Mouse (Mus musculus) kidney, postnatal 36 days (tissue): ENCODE data around the gene Scn3b.

Source experiments
- DNase-seq, 2 experiments: peaks; one replicate each; pipeline ENCODE4 v3.0.0; 2021 to 2022; ENCODE audit warnings: mixed read lengths in 2 of 2

Scn3b gene

GRCm38 (mm10) chr9:40269880-40270279 lies 863 bp downstream of the Scn3b start:
- DNase-seq: no peak

- no peak for DNase-seq
Measured at GRCm38 (mm10) chr9:40271075-40271474, 2.1 kb downstream of the Scn3b start.

GRCm38 (mm10) chr9:40272822-40273221 lies 3.8 kb downstream of the Scn3b start:
- no peak for DNase-seq

- no peak for DNase-seq
Measured at GRCm38 (mm10) chr9:40275904-40276303, 6.9 kb downstream of the Scn3b start.

- DNase-seq: no peak
Measured at GRCm38 (mm10) chr9:40277671-40278070, 8.7 kb downstream of the Scn3b start.

- no peak for DNase-seq
Measured at GRCm38 (mm10) chr9:40279438-40279837, 10.4 kb downstream of the Scn3b start.

- no peak for DNase-seq
Measured at GRCm38 (mm10) chr9:40282968-40283367, 14.0 kb downstream of the Scn3b start.

- DNase-seq: no peak
Measured at GRCm38 (mm10) chr9:40292475-40292874, 23.5 kb downstream of the Scn3b start.

GRCm38 (mm10) chr9:40293286-40293685 lies 24.3 kb downstream of the Scn3b start:
- DNase-seq: no peak

GRCm38 (mm10) chr9:40293740-40294139 lies 24.7 kb downstream of the Scn3b start:
- DNase-seq: no peak

GRCm38 (mm10) chr9:40294210-40294609 lies 25.2 kb downstream of the Scn3b start:
- DNase-seq: no peak

GRCm38 (mm10) chr9:40294866-40295265 lies 25.8 kb downstream of the Scn3b start:
- no peak for DNase-seq

GRCm38 (mm10) chr9:40296251-40296650 lies 27.2 kb downstream of the Scn3b start:
- DNase-seq: no peak

- peak in 1 of 2 experiments; percentile 31 for DNase-seq
Measured at GRCm38 (mm10) chr9:40297969-40298368, 29.0 kb downstream of the Scn3b start.

GRCm38 (mm10) chr9:40299323-40299722 lies 30.3 kb downstream of the Scn3b start:
- no peak for DNase-seq

- DNase-seq: peak; percentile 56 to 61
Measured at GRCm38 (mm10) chr9:40300018-40300989, 31.3 kb downstream of the Scn3b start.

- no peak for DNase-seq
Measured at GRCm38 (mm10) chr9:40301475-40301874, 32.5 kb downstream of the Scn3b start.

GRCm38 (mm10) chr9:40302375-40302774 lies 33.4 kb downstream of the Scn3b start:
- no peak for DNase-seq

GRCm38 (mm10) chr9:40304243-40304642 lies 35.2 kb downstream of the Scn3b start:
- DNase-seq: no peak

GRCm38 (mm10) chr9:40307311-40307710 lies 38.3 kb downstream of the Scn3b start:
- DNase-seq: no peak

- no peak for DNase-seq
Measured at GRCm38 (mm10) chr9:40309876-40310275, 40.9 kb downstream of the Scn3b start.

- DNase-seq: no peak
Measured at GRCm38 (mm10) chr9:40311813-40312212, 42.8 kb downstream of the Scn3b start.

- DNase-seq: peak; percentile 30 to 56
Measured at GRCm38 (mm10) chr9:40316865-40317660, 48.0 kb downstream of the Scn3b start.

- DNase-seq: no peak
Measured at GRCm38 (mm10) chr9:40317735-40318134, 48.7 kb downstream of the Scn3b start.
